Mouse (Mus musculus): ENCODE data around the gene Elf4. TPM values are rescaled to one million over a fixed set of nuclear protein-coding genes. Genes with fewer than 3 reads are reported as not detected.

Gene Elf4
- polyA plus RNA-seq, 1 experiment from 2014 or later: 2.8 TPM

DNA sequence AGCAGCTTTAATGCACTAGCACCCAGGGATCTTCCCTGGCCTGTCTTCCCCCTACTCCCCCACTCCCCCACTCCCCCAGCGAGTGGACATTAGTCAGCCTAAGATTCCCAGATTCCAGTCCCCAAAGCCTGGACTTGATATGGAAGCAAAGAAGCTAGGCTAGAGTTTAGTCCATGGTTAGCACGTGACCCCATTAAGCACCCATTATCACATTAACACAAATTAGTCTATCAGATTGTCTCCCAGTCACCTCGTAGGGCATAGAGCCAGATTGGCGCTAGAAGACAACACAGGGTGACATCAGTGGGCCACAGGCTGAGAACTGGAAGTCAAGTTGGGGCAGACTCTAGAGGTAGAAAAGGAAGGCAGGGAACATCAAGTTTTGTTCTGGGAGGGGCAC is 1.9 kb downstream of the Elf4 start:
- 50% methylated on average over 4 of the region's 4 CpGs for WGBS (ENCODE audit: insufficient replicate concordance)
- Histone ChIP-seq H3K9me3 (replicated peaks; ENCODE audit: control insufficient read depth, low read length) (no peaks in the 10 kb centered on the region), H3K4me2 (ENCODE audit: low read depth, low read length) (no peak overlapping the region), H3K4me1 (ENCODE audit: control insufficient read depth, low read depth, low read length) (no peaks in the 10 kb centered on the region), H3K36me3 (ENCODE audit: control insufficient read depth, insufficient read depth) (no peaks in the 10 kb centered on the region), H3K4me3 (ENCODE audit: low read depth, low read length) (no peak overlapping the region), H3K27me3 (ENCODE audit: control insufficient read depth, insufficient read depth, low read depth, low read length) (no peaks in the 10 kb centered on the region), H3K9ac (ENCODE audit: low read depth, low read length) (no peak overlapping the region), H3K27ac (ENCODE audit: low read length) (no peak overlapping the region)
- ATAC-seq (ENCODE audit: low read depth): no peak

DNA sequence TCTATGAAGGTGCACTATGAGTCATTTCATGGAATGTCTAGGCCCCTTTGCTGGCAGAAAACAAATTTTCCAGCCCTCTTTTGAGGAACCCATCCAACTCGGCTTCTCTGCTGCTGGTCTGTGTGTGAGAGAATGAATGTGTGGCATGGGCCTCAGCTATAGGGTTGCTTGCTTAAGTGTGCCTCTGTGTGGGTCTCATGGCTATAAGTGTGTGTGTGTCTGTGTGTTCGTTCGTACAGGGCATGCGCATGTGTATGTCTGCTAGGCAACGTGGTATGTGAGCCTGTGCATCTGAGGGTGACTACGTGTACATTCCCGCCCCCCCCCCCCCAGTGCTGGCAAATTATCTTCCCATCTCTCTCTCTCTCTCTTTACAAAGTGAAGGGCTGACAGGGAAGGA is 2.4 kb downstream of the Elf4 start:
- Histone ChIP-seq H3K4me2 (ENCODE audit: low read depth, low read length) (no peak overlapping the region), H3K9ac (ENCODE audit: low read depth, low read length) (no peak overlapping the region), H3K27me3 (ENCODE audit: control insufficient read depth, insufficient read depth, low read depth, low read length) (no peaks in the 10 kb centered on the region), H3K36me3 (ENCODE audit: control insufficient read depth, insufficient read depth) (no peaks in the 10 kb centered on the region), H3K4me1 (ENCODE audit: control insufficient read depth, low read depth, low read length) (no peaks in the 10 kb centered on the region), H3K9me3 (replicated peaks; ENCODE audit: control insufficient read depth, low read length) (no peaks in the 10 kb centered on the region), H3K4me3 (ENCODE audit: low read depth, low read length) (no peak overlapping the region), H3K27ac (ENCODE audit: low read length) (no peak overlapping the region)
- WGBS (ENCODE audit: insufficient replicate concordance): 61% methylated on average over 7 of the region's 7 CpGs
- ATAC-seq (ENCODE audit: low read depth): no peak

DNA sequence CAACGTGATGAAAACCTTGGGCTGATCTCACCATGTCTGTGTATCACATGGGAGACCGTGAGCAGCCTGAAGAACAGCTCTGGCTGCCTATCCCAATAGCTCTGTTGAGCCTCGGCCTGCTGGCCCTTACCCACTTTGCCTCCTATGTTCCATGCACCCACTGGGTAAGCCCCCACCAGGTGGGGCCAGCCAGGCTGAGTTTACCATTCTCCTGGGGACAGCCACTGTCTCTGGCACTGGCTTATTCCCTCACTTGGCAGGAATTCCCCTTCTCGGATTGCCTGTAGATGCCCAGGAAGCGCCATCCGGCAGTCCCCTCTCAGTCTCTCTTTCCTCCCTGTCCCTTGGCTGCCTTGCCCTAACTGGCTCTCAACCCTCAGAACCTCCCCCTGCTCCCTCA is 6.0 kb downstream of the Elf4 start:
- H3K4me2 ChIP-seq (ENCODE audit: low read depth, low read length): no peak overlapping the region
- WGBS (ENCODE audit: insufficient replicate concordance): 59% methylated on average over 6 of the region's 6 CpGs
- peaks cover 3% of the 10 kb centered on the region for H3K27me3 ChIP-seq (ENCODE audit: control insufficient read depth, insufficient read depth, low read depth, low read length)
- H3K9ac ChIP-seq (ENCODE audit: low read depth, low read length): no peak overlapping the region
- H3K36me3 ChIP-seq (ENCODE audit: control insufficient read depth, insufficient read depth): no peaks in the 10 kb centered on the region
- no peak for ATAC-seq (ENCODE audit: low read depth)
- H3K4me1 ChIP-seq (ENCODE audit: control insufficient read depth, low read depth, low read length): peaks cover 9% of the 10 kb centered on the region
- H3K9me3 ChIP-seq (replicated peaks; ENCODE audit: control insufficient read depth, low read length): no peaks in the 10 kb centered on the region
- H3K4me3 ChIP-seq (ENCODE audit: low read depth, low read length): no peak overlapping the region
- H3K27ac ChIP-seq (ENCODE audit: low read length): no peak overlapping the region

DNA sequence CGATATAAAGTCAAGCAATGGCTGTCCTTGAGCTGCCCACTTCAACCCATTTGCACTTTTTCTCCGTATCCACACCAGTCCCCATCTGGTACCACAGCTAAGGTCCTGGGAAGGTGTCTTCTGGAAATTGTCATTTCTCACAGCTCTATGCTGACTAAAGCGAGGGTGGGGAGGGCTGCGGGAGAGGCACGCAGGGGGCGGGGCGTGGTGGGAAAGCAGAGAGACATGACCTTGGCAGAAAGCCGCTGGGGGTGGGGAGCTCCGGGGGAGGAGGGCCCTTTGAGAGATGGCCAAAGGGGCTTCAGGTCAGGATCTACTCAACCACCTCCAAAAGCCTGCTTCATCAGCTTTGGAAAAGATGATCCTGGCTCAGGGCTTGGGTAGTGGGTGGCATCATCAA is 7.9 kb downstream of the Elf4 start:
- Histone ChIP-seq H3K9me3 (replicated peaks; ENCODE audit: control insufficient read depth, low read length) (no peaks in the 10 kb centered on the region), H3K4me2 (ENCODE audit: low read depth, low read length) (peak overlapping the region; percentile 61), H3K4me1 (ENCODE audit: control insufficient read depth, low read depth, low read length) (peaks cover 9% of the 10 kb centered on the region), H3K27me3 (ENCODE audit: control insufficient read depth, insufficient read depth, low read depth, low read length) (peaks cover 3% of the 10 kb centered on the region), H3K27ac (ENCODE audit: low read length) (no peak overlapping the region), H3K9ac (ENCODE audit: low read depth, low read length) (no peak overlapping the region), H3K4me3 (ENCODE audit: low read depth, low read length) (0 out of 2 replicates have a peak overlapping the region, but pooled peaks have one; percentile 70), H3K36me3 (ENCODE audit: control insufficient read depth, insufficient read depth) (no peaks in the 10 kb centered on the region)
- WGBS (ENCODE audit: insufficient replicate concordance): 24% methylated on average over 9 of the region's 9 CpGs
- no peak for ATAC-seq (ENCODE audit: low read depth)

DNA sequence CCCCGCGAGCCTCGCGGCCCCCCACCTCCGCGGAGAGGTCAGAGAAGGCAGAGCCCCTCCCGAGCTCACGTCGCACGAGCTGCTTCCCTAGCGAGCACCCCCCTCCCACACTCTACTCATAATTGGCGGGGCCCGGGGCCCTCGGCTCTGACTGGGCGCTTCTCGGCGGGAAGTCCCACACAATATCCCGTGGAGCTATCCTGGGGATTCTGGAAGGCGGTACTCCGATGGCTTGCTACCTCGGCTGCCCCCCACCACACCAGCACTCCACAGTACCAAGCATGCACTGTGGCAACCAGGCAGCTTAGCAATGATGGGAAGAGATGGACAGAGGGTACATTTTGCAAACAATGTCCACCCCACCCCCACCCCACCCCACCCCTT is 8.4 kb downstream of the Elf4 start:
- H3K27ac ChIP-seq (ENCODE audit: low read length): no peak overlapping the region
- no peaks in the 10 kb centered on the region for H3K36me3 ChIP-seq (ENCODE audit: control insufficient read depth, insufficient read depth)

DNA sequence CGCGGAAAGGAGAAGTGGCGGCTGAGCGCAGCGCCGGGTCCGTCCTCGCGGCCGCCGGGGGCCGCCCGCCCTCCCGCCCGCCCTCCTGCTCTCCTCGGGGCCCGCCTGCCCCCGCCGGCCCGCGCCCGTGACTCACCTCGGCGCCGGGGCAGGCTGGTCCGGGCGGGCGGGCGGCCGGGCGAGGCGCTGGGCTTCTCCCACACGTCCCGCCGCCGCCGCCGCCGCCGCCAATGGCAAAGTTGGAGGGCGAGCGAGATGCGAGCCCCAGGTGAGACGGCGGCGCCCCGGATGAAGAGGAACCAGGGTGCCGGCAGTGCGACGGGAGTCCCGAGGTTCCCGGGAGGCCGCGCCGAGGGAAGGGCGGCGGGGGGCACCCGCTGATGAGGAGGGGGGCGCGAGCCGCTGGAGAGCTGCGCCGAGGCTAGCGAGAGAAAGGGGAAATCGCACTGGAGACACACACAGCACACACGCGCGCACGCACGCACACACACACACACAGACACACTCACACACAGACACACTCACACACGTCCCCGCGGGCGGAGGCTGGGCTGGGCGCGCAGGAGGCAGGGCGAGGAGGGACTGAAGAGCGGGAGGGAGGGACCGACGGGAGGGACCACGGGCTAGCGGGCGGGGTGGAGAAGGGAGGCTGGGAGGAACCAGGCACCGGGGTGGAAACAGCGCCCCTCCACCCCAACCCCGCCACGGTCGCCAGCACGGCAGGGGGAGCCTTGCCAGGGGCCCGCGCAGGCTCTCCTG is 9.0 kb downstream of the Elf4 start:
- H3K9me3 ChIP-seq (replicated peaks; ENCODE audit: control insufficient read depth, low read length): no peaks in the 10 kb centered on the region
- H3K27me3 ChIP-seq (ENCODE audit: control insufficient read depth, insufficient read depth, low read depth, low read length): peaks cover 3% of the 10 kb centered on the region
- no peaks in the 10 kb centered on the region for H3K36me3 ChIP-seq (ENCODE audit: control insufficient read depth, insufficient read depth)
- H3K9ac ChIP-seq (ENCODE audit: low read depth, low read length): peak overlapping the region; percentile 70
- 14% methylated on average over 43 of the region's 91 CpGs for WGBS (ENCODE audit: insufficient replicate concordance)
- peak overlapping the region; percentile 61 for H3K4me2 ChIP-seq (ENCODE audit: low read depth, low read length)
- H3K4me3 ChIP-seq (ENCODE audit: low read depth, low read length): peak overlapping the region; percentile 70
- H3K27ac ChIP-seq (ENCODE audit: low read length): peak overlapping the region; percentile 55
- H3K4me1 ChIP-seq (ENCODE audit: control insufficient read depth, low read depth, low read length): peaks cover 9% of the 10 kb centered on the region
- peak; percentile 87 for ATAC-seq (ENCODE audit: low read depth)

More for the DNA sequence above, 8.4 kb downstream of the Elf4 start:
- Histone ChIP-seq H3K9ac (ENCODE audit: low read depth, low read length) (0 out of 2 replicates have a peak overlapping the region, but pooled peaks have one; percentile 34), H3K9me3 (replicated peaks; ENCODE audit: control insufficient read depth, low read length) (no peaks in the 10 kb centered on the region), H3K4me1 (ENCODE audit: control insufficient read depth, low read depth, low read length) (peaks cover 9% of the 10 kb centered on the region), H3K27me3 (ENCODE audit: control insufficient read depth, insufficient read depth, low read depth, low read length) (peaks cover 3% of the 10 kb centered on the region), H3K4me3 (ENCODE audit: low read depth, low read length) (peak overlapping the region; percentile 70), H3K4me2 (ENCODE audit: low read depth, low read length) (peak overlapping the region; percentile 61)
- peak; percentile 8; the same call in 1 of the 2 replicates for ATAC-seq (ENCODE audit: low read depth)
- WGBS (ENCODE audit: insufficient replicate concordance): 27% methylated on average over 19 of the region's 21 CpGs

DNA sequence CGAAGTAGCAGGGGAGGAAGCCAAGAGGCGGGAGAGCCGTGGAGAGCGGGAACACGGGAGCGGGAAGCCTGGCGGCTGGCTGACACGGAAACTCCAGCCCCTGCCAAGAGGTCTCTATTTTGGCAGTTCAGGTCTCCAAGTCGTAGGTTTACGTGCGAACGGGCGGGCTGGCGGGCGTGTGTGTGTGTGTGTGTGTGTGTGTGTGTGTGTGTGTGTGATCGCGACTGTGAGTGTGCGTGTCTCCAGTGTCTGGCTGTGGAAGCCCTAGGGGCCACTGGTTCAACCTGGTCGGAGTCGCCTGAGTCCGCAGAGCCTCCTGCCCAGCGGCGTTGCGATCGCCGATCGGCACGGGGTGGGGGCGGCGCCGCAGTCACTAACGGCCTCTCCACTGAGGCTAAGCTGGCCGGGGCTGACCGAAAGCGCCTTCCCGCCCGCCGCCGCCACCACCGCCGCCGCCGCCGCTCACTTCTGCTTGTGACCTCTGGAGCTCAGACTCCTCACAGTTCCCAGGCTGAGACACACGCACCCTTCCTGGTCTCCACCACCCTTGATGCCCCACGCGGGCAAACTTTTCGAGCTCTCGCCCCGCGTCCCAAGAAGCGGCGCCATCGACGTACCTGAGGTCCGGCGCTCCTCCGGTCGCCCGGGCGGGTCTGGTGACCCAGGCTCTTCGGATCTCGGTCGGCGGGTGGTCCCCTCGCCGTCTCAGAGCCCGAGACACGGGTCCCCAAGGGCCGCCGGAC is 9.8 kb downstream of the Elf4 start:
- Histone ChIP-seq H3K4me3 (ENCODE audit: low read depth, low read length) (peak overlapping the region; percentile 70), H3K27me3 (ENCODE audit: control insufficient read depth, insufficient read depth, low read depth, low read length) (peaks cover 3% of the 10 kb centered on the region), H3K4me2 (ENCODE audit: low read depth, low read length) (peak overlapping the region; percentile 61), H3K36me3 (ENCODE audit: control insufficient read depth, insufficient read depth) (no peaks in the 10 kb centered on the region), H3K4me1 (ENCODE audit: control insufficient read depth, low read depth, low read length) (peaks cover 9% of the 10 kb centered on the region), H3K9me3 (replicated peaks; ENCODE audit: control insufficient read depth, low read length) (no peaks in the 10 kb centered on the region), H3K9ac (ENCODE audit: low read depth, low read length) (peak overlapping the region; percentile 70), H3K27ac (ENCODE audit: low read length) (peak overlapping the region; percentile 55)
- 18% methylated on average over 66 of the region's 71 CpGs for WGBS (ENCODE audit: insufficient replicate concordance)
- peak; percentile 27; the same call in 1 of the 2 replicates for ATAC-seq (ENCODE audit: low read depth)

DNA sequence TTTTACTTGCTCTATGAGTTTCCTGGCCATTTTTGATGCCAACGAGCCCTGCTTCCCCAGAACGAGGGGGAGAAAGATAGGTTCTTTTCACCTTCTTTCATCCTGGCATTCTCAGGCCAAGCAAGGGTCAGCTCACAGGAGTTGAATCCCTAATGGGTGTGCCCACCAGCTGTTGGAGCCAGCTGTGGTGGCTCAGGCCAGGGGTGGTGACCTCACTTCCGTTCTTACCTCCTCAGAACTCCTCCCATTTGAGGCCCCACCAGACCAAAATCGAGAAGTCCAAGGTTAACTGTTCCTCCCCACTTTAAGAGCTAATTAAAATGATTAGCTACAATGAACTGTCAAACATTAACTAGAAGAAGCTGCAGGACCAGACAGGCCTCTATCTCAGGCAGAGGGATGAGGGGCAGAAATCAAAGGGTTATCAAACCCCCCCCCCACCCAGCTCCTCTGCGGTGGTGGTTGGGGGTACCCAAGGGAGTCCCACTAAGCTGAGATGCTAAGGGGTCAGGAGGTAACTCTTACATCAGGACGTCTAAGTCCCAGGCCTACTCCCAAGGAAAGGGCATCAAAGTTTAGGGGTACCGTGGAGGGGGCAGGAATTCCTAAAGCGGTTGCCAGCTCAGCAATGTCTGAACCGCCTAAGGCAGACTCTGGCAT is 10.6 kb downstream of the Elf4 start:
- Histone ChIP-seq H3K9ac (ENCODE audit: low read depth, low read length) (peak overlapping the region; percentile 70), H3K4me2 (ENCODE audit: low read depth, low read length) (peak overlapping the region; percentile 61), H3K27me3 (ENCODE audit: control insufficient read depth, insufficient read depth, low read depth, low read length) (peaks cover 3% of the 10 kb centered on the region), H3K4me3 (ENCODE audit: low read depth, low read length) (peak overlapping the region; percentile 70), H3K4me1 (ENCODE audit: control insufficient read depth, low read depth, low read length) (peaks cover 9% of the 10 kb centered on the region), H3K27ac (ENCODE audit: low read length) (no peak overlapping the region; the same call in 1 of the 2 replicates), H3K36me3 (ENCODE audit: control insufficient read depth, insufficient read depth) (no peaks in the 10 kb centered on the region), H3K9me3 (replicated peaks; ENCODE audit: control insufficient read depth, low read length) (no peaks in the 10 kb centered on the region)
- ATAC-seq (ENCODE audit: low read depth): no peak
- WGBS (ENCODE audit: insufficient replicate concordance): 20% methylated on average over 9 of the region's 9 CpGs
